Mouse (Mus musculus) myocyte (in vitro differentiated cells): ENCODE data around the gene Tmcc3. TPM values are rescaled to one million over a fixed set of nuclear protein-coding genes. Genes with fewer than 3 reads are reported as not detected.
A peak's percentile ranks its signal among the peaks of the same experiment; 100 is the strongest.

Source experiments
- H3K27me3 ChIP-seq: one replicate; pipeline ENCODE4 v1.6.1; 2011; ENCODE audit not compliant: control insufficient read depth, insufficient read depth, insufficient read length
- H3K36me3 ChIP-seq: one replicate; pipeline ENCODE4 v1.6.1; 2011; ENCODE audit not compliant: control insufficient read depth, insufficient read depth
- H3K4me2 ChIP-seq: one replicate; pipeline ENCODE4 v1.6.1; 2011; ENCODE audit warnings: low read depth, control low read depth
- H3K4me3 ChIP-seq: one replicate; pipeline ENCODE4 v1.5.1; 2011; ENCODE audit warnings: mild to moderate bottlenecking, control low read depth, moderate library complexity
- H3K79me2 ChIP-seq: one replicate; pipeline ENCODE4 v1.6.1; 2011; ENCODE audit not compliant: control insufficient read depth, insufficient read depth
- H3ac ChIP-seq: one replicate; pipeline ENCODE4 v1.6.1; 2011; ENCODE audit not compliant: control insufficient read depth, insufficient read length
- CEBPB ChIP-seq: IDR thresholded peaks from 2 replicates; pipeline ENCODE4 v1.6.1; 2011; ENCODE audit warnings: mild to moderate bottlenecking, moderate library complexity; ENCODE audit not compliant: poor library complexity, insufficient read depth, severe bottlenecking
- E2F4 ChIP-seq: IDR thresholded peaks from one replicate; pipeline ENCODE4 v1.6.1; 2011; ENCODE audit warnings: mild to moderate bottlenecking, control low read depth, moderate library complexity; ENCODE audit not compliant: insufficient read depth
- MAX ChIP-seq: IDR thresholded peaks from one replicate; pipeline ENCODE4 v1.6.1; 2011; ENCODE audit warnings: low read depth, mild to moderate bottlenecking, control low read depth
- MYOD1 ChIP-seq, 3 experiments: IDR thresholded peaks; one replicate each; pipeline ENCODE4 v1.6.1; 2011; ENCODE audit warnings: control low read depth in 2 of 3, low read depth in 2 of 3, mild to moderate bottlenecking in 2 of 3, moderate library complexity in 1 of 3; ENCODE audit not compliant: insufficient read length in 2 of 3, control insufficient read depth in 1 of 3
- MYOG ChIP-seq, 3 experiments: IDR thresholded peaks; one replicate each; pipeline ENCODE4 v1.6.1; 2011; ENCODE audit warnings: control low read depth in 2 of 3, low read depth in 2 of 3, mild to moderate bottlenecking in 2 of 3; ENCODE audit not compliant: insufficient read length in 2 of 3, control insufficient read depth in 1 of 3, insufficient read depth in 1 of 3
- POLR2A ChIP-seq: IDR thresholded peaks from one replicate; pipeline ENCODE4 v1.6.1; 2011; ENCODE audit warnings: low read depth, mild to moderate bottlenecking, control low read depth, moderate library complexity; ENCODE audit not compliant: insufficient read length
- POLR2AphosphoS2 ChIP-seq: IDR thresholded peaks from one replicate; pipeline ENCODE4 v1.6.1; 2011; ENCODE audit warnings: low read depth, control low read depth; ENCODE audit not compliant: insufficient read length
- REST ChIP-seq: IDR thresholded peaks from one replicate; pipeline ENCODE4 v1.6.1; 2011; ENCODE audit warnings: mild to moderate bottlenecking, control low read depth, moderate library complexity; ENCODE audit not compliant: insufficient read depth, insufficient read length
- SRF ChIP-seq: IDR thresholded peaks from one replicate; pipeline ENCODE4 v1.6.1; 2011; ENCODE audit warnings: low read depth; ENCODE audit not compliant: control insufficient read depth, insufficient read length
- TCF12 ChIP-seq: IDR thresholded peaks from one replicate; pipeline ENCODE4 v1.6.1; 2011; ENCODE audit warnings: mild to moderate bottlenecking, control low read depth; ENCODE audit not compliant: poor library complexity, insufficient read depth, severe bottlenecking
- TCF3 ChIP-seq: IDR thresholded peaks from one replicate; pipeline ENCODE4 v1.6.1; 2011; ENCODE audit warnings: low read depth, control low read depth; ENCODE audit not compliant: insufficient read length
- USF1 ChIP-seq: IDR thresholded peaks from one replicate; pipeline ENCODE4 v1.6.1; 2011; ENCODE audit warnings: low read depth, mild to moderate bottlenecking, control low read depth, moderate library complexity
- polyA plus RNA-seq: library from polyadenylated mRNA; unstranded; fragments of >200 nt; fragmentation: generic; extraction: Trizol; gene quantifications from one replicate; pipeline ENCODE4 v1.2.1, GENCODE M21; 2012; ENCODE audit warnings: missing spikeins

Gene Tmcc3
- polyA plus RNA-seq, 1 experiment: 16.6 TPM

- H3K4me2 ChIP-seq: peak overlapping the region; percentile 78
- H3K36me3 ChIP-seq: no peaks in the 10 kb centered on the region
- H3K27me3 ChIP-seq: peaks cover 4% of the 10 kb centered on the region
- H3K4me3 ChIP-seq: no peak overlapping the region
- no peak overlapping the region for H3ac ChIP-seq
- H3K79me2 ChIP-seq: no peaks in the 10 kb centered on the region
- TF ChIP-seq MAX (no peak), TCF3 (no peak), REST (no peak), POLR2AphosphoS2 (no peak), TCF12 (no peak), USF1 (no peak), POLR2A (no peak), MYOD1 (IDR thresholded peaks at IDR 0.05; ENCODE audit: control insufficient read depth in 1 of 3, insufficient read length in 2 of 3, low read depth in 2 of 3) (no peak), MYOG (IDR thresholded peaks at IDR 0.05; ENCODE audit: control insufficient read depth in 1 of 3, insufficient read depth in 1 of 3, insufficient read length in 2 of 3, low read depth in 2 of 3) (no peak), E2F4 (no peak), SRF (no peak), CEBPB (no peak)
Observed at GRCm38 (mm10) chr10:94408356-94409146, 96.8 kb downstream of the Tmcc3 start.

- Histone ChIP-seq H3K79me2 (no peaks in the 10 kb centered on the region), H3K36me3 (no peaks in the 10 kb centered on the region), H3K4me3 (no peak overlapping the region), H3K4me2 (no peak overlapping the region), H3ac (no peak overlapping the region), H3K27me3 (peaks cover 4% of the 10 kb centered on the region)
- TF ChIP-seq E2F4 (no peak), TCF3 (no peak), CEBPB (no peak), REST (no peak), POLR2AphosphoS2 (no peak), TCF12 (no peak), MYOD1 (IDR thresholded peaks at IDR 0.05; ENCODE audit: control insufficient read depth in 1 of 3, insufficient read length in 2 of 3, low read depth in 2 of 3) (no peak), MYOG (IDR thresholded peaks at IDR 0.05; ENCODE audit: control insufficient read depth in 1 of 3, insufficient read depth in 1 of 3, insufficient read length in 2 of 3, low read depth in 2 of 3) (no peak), MAX (no peak), SRF (no peak), USF1 (no peak), POLR2A (no peak)
Observed at GRCm38 (mm10) chr10:94409661-94410060, 97.9 kb downstream of the Tmcc3 start.

- Histone ChIP-seq H3K4me2 (no peak overlapping the region), H3ac (no peak overlapping the region), H3K27me3 (peaks cover 4% of the 10 kb centered on the region), H3K36me3 (no peaks in the 10 kb centered on the region), H3K4me3 (no peak overlapping the region), H3K79me2 (no peaks in the 10 kb centered on the region)
- TF ChIP-seq POLR2AphosphoS2: no peak
- no peak for TF ChIP-seq MYOG (IDR thresholded peaks at IDR 0.05; ENCODE audit: control insufficient read depth in 1 of 3, insufficient read depth in 1 of 3, insufficient read length in 2 of 3, low read depth in 2 of 3)
- TF ChIP-seq E2F4: no peak
- TF ChIP-seq SRF: no peak
- TF ChIP-seq MAX: no peak
- no peak for TF ChIP-seq TCF3
- TF ChIP-seq MYOD1 (IDR thresholded peaks at IDR 0.05; ENCODE audit: control insufficient read depth in 1 of 3, insufficient read length in 2 of 3, low read depth in 2 of 3): no peak
- no peak for TF ChIP-seq POLR2A
- no peak for TF ChIP-seq REST
- no peak for TF ChIP-seq USF1
- TF ChIP-seq TCF12: no peak
- no peak for TF ChIP-seq CEBPB
Observed at GRCm38 (mm10) chr10:94411594-94411993, 99.8 kb downstream of the Tmcc3 start.

GRCm38 (mm10) chr10:94413770-94414651 is 102.3 kb downstream of the Tmcc3 start:
- Histone ChIP-seq H3ac (no peak overlapping the region), H3K36me3 (no peaks in the 10 kb centered on the region), H3K4me2 (no peak overlapping the region), H3K79me2 (no peaks in the 10 kb centered on the region), H3K4me3 (no peak overlapping the region), H3K27me3 (no peaks in the 10 kb centered on the region)
- no peak for TF ChIP-seq CEBPB
- TF ChIP-seq SRF: no peak
- TF ChIP-seq E2F4: no peak
- TF ChIP-seq POLR2AphosphoS2: no peak
- no peak for TF ChIP-seq USF1
- no peak for TF ChIP-seq MYOD1 (IDR thresholded peaks at IDR 0.05; ENCODE audit: control insufficient read depth in 1 of 3, insufficient read length in 2 of 3, low read depth in 2 of 3)
- TF ChIP-seq TCF3: no peak
